Mouse (Mus musculus): ENCODE data around the gene Srprb.

GRCm38 (mm10) chr9:103149074-103149799 is 52.7 kb downstream of the Srprb start:
- TF ChIP-seq GATA1 (IDR thresholded peaks at IDR 0.05; ENCODE audit: borderline replicate concordance, low read length) (no peak), FLI1 (IDR thresholded peaks at IDR 0.05; ENCODE audit: low read length) (no peak)
